Mouse (Mus musculus) cerebellum, postnatal 36 days (tissue): ENCODE measurements around the gene Rnf224.

ENCODE experiments used
- DNase-seq, 2 experiments: peaks; one replicate each; pipeline ENCODE4 v3.0.0; 2021 to 2022; ENCODE audit warnings: mixed read lengths in 2 of 2

Rnf224 gene

GRCm38 (mm10) chr2:25194006-25194405 lies 42.6 kb downstream of the Rnf224 start:
- no peak for DNase-seq

- DNase-seq = peak; percentile 87 to 89
Observed at GRCm38 (mm10) chr2:25193330-25193770, 43.2 kb downstream of the Rnf224 start.

GRCm38 (mm10) chr2:25187841-25188240 lies 48.7 kb downstream of the Rnf224 start:
- DNase-seq = no peak

- DNase-seq = no peak
Observed at GRCm38 (mm10) chr2:25186575-25186930, 50.0 kb downstream of the Rnf224 start.

- peak in 1 of 2 experiments; percentile 29 for DNase-seq
Observed at GRCm38 (mm10) chr2:25185625-25186574, 50.7 kb downstream of the Rnf224 start.

- DNase-seq = no peak
Observed at GRCm38 (mm10) chr2:25184496-25184895, 52.1 kb downstream of the Rnf224 start.
